Mouse (Mus musculus): ENCODE measurements around the gene Clint1. TPM values are rescaled to one million over a fixed set of nuclear protein-coding genes. Genes with fewer than 3 reads are reported as not detected.
"Not testable (repeated sequence)": the region's sequence is repeated elsewhere in the genome, so short reads cannot be mapped to it uniquely, and the experiment has no call there.

The Clint1 gene
- total RNA-seq, 2 experiments from 2014 or later = 50.7 to 61.0 TPM

DNA sequence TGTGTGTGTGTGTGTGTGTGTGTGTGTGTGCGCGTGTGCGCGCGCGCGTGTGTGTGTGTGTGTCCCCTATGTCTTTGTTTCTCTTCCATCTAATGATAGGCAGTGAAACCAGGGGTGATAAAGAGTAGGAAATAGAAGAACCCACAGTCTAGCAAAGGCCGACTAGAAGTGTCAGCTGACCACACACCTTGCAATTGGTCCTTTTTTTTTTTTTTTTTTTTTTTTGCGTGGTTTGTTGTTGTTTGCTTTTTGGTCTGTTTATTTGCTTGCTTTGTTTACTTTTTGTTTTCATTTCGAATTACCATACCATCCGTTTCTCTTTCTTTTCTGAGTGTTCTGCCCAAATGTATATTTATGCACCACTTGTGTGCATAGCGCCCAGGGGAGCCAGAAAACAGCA is 3.6 kb upstream of the Clint1 start:
- DNase-seq = no peak

DNA sequence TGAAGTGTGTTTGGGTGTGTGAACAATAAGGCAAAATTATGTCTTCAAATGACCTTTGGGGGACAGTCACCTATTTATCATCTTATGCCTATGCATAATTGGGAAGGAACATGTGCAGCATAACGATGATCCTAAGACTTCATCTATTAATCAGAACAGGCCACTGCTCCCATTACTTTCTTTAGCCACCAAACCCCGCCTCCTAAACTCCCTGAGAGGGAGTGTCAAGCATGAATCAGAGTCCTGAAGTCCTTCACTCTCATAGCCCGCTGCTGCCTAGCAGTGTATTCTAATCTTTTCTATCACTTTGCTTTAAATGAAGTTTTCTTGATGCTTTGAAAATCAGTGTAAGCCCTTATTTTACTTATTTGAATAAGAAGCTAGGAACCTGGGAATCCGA is 2.6 kb upstream of the Clint1 start:
- no peak for DNase-seq

DNA sequence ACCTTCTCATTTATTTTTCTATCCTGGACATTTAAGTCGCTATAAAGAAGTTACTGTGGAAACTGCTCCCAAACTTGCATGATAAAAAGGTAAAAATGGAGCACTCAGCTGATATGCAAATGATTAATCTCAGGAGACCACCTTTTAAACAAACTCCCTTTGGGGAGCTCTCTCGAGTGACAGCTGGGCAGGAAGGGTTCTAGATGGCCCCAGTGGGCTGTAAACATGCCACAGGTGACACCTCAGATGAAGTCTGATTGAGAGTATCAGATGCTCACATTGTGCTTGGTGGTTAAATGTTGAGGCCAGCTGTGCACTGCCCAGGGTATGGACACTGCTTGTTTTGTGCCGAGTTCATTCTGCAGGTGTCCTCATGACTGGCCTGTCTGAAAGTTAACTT is 2.0 kb upstream of the Clint1 start:
- DNase-seq = no peak

DNA sequence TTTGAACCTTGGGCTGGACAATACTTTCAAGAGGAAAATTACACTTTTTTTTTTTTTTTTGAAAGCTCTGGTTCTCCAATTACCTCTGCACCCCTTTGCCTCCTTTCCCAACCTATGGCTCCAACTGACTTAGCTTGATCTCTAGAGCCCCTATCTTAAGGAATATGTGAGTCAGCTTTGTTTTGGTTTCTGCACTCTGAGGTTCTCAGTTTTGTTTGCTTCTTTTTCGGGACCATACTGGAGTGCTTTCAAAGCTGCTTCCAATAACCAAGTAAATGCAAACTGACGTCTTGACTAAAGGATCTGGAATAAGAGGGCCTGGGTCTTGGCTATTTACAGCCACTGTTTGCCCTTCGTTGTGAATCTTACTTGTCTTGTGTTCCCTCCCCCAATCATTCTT is 1.5 kb upstream of the Clint1 start:
- DNase-seq = no peak

DNA sequence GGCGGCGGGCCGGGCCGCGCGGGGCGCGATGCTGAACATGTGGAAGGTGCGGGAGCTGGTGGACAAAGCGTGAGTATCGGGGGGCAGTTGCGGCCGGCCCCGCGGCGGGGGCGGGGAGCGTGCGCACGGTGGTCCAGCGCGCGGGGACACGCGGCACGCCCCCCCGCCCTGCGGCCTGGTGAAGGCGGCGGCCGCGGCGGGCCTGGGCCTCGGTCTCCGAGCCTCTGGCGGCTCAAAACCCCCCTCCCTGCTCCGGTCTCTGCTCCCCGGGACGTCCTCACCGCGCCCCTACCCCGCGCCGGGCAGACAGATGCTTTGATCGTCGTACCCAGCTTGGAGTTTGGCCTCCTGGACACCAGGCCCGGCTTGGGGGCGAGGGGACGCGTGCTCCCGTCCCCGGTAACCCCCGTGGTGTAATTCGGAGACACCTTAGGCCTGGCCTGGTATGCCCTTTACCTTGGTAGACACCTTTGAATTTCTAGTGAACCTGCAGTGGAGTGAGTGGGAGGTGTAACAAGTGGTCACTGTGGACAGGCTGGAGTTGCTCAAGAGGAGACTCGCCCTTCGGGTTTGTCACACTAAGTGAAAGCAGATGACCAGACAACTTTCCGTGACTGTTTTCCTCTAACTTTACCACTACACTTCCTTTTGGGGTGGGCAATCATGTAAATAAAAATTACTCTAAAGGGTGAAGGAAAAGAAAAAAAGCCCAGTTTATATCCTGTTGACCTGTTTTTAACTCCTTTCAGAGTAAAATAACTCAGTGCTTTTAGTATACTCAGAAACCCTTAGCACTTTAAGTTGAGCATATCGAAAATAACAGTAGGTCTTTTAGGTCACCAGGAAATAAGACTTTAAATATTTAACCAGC is 508 bp downstream of the Clint1 start:
- no peak for DNase-seq

DNA sequence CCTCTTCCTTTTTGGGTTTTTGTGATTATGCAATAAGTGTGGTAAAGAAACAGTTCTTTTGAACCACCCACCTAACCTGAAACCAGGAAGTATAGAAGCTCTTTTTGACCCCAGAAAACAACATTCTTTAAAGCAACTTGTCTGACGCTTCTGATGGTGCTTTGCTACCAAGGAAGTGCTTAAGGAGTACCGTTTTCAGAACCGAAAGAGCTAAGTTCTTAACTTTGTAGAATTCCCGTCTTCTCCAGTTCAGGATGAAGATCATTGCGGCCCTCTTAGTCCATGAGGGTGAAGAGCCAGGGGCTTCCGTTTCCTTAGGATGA is 1.1 kb downstream of the Clint1 start:
- no peak for DNase-seq

DNA sequence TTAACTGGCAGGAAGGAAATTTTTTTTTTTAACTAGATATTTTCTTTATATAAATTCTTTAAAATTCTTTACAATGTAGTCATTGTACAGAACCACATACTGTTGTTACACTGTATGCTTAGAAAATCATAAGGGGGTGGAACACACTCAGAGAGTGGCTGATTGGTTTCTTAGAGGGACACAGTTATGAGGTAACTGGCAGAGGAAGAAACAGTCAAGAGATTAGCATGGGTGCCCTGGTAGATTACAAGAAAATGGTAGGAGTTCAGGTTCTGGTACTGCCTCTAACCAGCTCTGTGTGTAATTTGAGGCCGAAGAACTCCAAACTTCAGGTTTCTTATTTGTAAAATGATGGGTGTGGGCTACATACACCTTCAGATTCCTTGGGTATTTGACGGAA is 2.1 kb downstream of the Clint1 start:
- no peak for DNase-seq

DNA sequence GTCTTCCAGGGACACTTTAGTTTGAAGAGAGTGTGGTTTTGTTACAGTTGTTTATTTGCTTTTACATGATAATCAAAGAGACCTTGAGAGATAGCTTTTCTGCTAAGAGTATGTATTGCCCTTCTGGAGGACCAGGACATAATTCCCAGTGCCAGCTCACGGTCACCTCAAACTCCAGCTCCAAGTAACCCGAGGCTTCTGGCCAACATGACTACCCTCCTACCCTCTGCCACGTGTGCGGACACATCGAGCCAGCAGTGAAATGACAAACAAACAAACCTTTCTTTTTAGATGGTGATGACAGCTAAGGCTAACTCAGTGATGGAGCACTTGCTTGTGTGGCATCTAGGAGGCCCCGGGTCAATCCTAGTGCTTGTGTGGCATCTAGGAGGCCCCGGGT is 2.5 kb downstream of the Clint1 start:
- DNase-seq = no peak

DNA sequence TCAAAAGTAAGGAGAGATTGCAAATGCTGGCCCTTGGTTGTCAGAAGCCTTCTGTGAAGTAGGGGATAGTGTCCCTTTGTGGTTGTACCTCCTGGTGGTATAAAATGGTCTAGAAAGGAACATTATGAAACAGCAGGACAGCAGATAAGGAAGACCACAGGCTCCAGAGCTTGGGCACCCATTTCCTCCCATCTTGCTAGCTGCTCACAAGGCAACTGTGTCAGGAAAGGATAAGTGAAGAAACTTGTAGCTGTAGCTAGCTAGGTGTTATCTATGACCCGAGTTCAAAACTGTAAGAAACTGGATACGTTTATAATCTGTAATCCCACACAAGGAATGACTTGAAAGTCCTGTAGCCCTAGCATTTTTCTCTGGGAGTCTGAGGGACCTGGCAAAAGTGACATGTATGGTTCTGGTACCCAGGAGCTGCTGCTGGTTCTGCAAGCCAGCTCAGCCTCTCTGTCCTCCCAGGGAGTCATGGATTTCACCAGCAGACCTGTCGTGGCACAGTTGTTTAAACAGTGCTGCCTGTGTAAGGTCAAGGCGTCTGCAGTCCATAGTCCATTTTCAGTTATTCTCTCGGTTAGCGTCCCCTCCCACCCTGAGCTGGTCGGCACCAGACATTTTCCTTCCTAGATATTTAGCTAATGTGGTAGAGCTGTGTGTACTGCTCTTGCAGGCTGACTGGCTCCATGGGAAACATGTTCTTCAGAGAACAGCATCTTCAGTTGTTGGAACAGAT is 3.7 kb downstream of the Clint1 start:
- DNase-seq = no peak

DNA sequence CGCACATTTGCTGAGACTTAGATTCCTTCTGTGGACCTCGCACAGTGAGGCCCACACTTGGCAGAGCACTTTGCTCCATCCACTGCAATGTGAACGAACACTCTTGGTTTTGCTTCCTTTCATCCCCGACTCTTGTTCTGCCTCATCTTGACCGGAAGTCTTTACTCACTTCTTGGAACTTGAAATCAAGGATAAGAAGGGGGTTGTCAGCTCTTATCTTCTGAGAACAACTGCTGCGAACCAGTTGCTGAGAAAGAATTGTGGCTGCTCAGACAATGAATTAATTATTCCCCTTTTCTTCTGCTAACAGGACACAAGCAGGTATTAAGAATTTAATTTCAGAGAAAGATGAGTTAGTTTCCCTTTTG is 4.3 kb downstream of the Clint1 start:
- DNase-seq = no peak

DNA sequence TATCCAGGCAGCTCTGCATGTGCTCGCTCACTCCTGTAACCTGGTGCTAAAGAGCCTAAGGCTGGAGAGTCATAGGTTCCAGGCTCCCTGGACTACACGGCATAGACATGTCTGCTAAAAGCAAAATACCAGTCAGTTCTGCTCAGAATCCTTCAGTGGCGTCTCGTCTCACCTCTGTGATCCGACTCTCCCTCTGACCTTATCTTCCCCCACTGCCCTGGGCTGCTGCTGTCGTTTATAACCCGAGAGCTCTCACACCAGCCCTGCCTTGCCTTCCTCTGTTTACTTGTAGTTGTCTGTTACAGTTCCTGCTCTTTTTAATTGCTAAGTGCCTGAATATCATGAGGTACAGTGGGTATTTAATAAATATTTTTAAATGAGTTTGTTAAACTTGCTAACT is 9.5 kb downstream of the Clint1 start:
- DNase-seq = no peak

DNA sequence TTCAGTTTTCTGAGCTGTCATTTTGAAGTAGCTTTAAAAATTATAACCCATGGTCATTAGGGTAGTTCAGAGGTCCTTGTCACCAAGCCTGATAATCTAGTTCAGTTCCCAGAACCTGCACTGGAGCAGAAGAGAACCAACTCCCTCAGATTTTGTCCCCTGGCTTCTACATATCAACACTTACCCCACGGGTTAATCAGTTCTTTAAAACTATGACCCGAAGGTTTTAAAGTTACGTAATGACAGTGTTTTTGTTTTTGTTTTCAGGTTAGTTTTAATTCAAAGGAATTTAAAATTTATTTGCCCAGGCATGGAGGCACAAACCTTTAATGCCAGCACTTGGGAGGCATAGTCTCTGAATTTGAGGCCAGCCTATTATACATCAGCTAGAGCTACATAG is 12.6 kb downstream of the Clint1 start:
- no peak for DNase-seq

DNA sequence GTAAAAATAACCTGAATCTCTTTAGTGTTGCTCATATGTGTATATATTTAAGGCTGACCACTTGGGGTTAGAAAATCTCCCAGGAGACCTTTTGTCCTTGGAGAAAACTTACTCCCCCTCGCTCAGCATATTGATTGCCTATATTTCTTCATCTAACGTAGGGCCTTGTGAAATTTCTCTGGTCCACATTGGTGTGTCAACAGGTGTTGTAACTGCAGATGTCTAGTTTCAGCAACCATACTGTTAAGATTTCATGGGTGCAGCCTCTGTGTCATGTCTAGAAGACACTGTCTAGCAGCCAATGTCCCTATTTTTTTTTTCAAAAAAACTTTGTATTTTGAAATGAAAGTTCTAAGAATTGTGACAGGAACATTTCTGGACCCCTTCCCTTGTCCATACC is 14.0 kb downstream of the Clint1 start:
- no peak for DNase-seq

DNA sequence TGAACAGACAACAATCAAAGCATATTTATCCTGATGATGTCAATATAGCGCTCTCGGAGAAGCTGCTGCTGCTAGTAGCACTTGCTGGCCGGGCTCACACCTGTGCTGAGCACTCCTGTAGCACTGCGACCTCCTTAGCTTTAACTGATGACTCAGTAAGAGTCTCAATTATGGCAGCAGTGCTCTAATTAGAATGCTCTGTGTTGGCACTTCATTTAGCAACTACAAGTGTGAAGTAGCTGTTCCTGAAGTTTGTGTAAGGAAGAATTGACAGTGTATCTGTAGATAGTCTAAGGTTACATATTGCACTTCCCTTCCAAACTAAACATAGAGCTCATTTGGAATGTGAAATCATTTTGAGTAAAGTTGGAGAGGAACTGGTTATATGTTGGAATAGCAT is 14.7 kb downstream of the Clint1 start:
- DNase-seq = no peak

DNA sequence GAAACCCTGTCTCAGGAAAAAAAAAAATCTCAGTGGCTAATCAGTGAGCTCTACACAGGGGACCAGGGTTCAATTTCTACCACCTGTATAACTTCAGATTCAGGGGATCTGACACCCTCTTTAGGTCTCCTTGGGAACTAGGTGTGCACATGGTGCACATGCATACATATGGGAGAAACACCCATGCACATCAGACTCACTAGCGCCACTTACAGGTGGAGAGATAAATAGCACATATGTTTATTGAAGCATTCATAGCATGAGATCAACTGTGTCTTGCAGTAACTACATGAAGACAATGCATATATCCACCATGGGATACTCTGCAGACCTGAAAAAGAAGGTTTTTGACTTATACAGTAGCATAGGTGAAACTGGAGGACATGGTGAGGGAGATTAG is 21.8 kb downstream of the Clint1 start:
- no peak for DNase-seq

DNA sequence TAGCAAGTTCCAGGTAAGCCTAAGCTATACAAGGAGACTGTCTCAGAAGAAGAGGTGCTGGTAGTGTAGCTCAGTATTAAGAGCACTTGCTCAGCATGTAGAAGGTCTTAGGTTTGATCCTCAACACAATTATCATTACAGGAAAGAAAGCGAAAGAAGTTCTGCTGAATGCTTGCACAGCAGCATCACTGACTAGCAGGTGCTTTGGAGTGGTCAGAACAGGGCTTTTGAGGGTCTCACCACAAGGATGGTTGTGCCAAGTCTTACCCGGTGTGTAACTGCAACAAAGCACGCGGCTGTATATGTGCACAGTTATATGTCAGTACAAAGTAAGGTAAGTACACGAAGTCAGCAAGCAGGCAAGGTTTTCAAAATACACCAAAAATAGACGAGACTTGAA is 22.4 kb downstream of the Clint1 start:
- DNase-seq = no peak

DNA sequence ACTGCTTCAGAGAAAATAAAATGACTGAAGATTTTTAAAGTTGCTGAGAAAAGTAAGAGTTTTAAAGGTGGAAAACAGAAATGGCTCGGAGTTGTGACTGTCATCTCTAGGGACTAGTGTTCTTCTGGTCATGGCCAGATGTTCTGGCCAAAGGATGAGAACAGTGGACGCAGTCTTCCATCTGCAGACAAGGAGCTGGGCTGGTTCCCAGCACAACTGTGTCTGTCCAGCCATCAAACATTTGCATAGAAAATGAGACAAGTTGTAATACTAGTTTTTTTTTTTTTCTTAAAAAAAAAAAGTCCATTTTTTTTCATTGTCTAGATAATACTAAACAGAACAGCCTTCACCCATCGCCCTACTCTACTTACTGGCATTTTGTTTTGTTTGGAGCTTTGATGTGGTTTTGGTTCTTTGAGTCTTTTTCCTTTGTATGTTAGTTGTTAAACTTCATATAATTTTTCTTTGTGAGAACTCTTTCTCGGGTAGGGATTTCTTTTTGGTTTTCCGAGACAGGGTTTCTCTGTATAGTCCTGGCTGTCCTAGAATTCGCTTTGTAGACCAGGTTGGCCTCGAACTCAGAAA is 23.6 kb downstream of the Clint1 start:
- no peak for DNase-seq

DNA sequence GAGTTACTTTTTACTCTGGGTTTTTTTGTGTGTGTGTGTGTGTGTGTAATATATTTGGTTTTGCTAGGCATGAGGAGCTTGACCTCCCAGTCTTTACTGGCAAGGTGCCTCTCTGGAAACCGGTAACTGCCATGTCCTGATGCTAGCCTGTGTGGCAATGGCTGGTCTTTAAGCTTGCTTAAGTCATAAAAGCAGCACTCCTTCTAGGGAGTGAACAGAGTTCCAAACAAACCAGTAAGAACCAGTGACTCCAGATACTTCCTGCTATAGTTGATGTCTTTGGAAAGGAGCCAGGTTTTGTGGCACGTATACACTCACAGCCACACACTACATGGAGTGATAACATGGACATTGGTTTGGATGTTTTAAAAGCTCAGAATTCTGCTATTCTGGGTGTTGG is 24.2 kb downstream of the Clint1 start:
- DNase-seq = no peak

DNA sequence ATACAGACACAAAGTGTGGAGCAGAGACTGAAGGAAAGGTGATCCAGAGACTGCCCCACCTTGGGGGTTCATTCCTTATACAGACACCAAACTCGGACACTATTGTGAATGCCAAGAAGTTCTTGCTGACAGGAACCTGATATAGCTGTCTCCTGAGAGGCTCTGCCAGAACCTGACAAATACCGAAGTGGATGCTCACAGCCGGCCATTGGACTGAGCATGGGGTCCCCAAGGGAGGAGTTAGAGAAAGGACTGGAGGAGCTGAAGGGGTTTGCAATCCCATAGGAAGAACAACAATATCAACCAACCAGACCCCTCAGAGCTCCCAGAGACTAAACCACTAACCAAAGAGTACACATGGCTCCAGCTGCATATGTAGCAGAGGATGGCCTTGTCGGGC is 27.5 kb downstream of the Clint1 start:
- not testable (repeated sequence) for DNase-seq

DNA sequence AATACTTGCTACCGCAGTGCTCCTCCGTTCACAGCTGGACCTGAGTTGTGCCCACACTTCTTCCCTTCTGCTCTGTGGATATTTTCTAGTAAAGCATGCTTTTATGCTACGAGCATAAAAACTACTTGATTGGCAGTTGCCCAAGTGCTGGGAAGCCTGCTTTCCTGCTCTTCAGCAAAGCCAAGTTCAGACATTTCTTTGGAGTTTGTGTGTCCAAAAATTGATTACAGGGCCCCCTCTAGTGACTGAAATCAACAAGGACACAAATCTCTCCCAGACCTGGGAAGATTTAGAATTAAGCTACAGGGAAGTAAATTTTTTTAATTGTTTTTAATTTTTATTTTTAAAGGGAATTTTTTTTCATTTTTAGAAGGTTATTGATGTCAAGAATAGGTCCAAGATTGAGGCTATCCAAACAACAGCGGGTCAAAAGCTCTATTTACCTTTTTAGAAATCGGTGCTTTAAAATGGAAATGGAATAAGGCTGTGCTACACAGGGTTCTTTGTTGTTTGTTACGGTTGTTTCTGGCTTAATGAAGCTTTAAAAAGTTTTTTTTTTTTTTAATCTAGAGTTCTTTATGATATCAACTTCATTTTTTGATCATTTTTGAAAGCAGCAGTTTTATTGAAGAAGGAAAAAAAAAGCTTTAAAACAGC is 29.3 kb downstream of the Clint1 start:
- DNase-seq = peak; percentile 26 to 32

DNA sequence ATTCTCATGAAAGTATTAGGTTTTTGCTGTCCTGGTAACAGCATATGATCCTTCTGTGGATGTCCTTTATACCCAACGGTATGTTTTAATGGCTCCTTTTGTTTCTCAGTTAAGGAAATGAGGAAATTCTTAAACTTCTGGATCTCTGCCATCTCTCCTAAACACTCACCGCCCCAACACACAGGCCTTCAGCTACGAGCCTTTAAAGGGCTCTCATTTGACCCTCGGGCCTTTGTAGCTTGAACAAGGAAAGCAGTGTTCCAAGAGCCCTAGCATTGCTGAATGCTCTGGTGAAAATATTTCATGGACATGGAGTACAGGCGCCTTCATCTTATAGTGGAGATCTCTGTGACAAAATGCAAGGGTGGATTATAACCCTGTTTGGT is 29.8 kb downstream of the Clint1 start:
- no peak for DNase-seq

DNA sequence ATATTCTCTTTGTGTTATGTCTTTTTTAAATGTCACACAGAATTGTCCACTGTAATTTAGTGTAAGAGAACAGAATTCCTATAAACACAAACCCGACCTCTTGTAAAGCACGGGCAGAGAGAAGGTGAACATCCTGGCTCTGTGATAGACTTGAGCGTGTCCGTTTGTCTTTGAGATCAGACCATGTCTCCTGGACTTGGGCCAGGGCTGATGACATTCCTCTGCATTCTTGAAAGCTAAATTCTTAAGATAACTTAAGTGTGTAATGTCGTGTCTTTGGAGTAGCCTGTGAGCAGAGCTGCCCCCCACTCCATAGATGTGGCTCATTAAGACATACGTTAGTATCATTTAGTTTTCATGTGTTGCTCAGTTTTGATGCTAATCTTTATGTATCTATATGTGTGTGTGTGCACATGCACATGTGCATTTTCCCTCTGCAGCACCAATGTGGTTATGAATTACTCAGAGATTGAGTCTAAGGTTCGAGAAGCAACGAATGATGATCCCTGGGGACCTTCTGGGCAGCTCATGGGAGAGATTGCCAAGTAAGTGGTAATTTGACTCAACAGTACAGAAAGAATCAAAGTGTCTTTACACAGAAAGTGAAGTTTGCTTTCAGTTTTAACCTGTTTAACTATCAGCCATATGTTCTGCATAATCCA is 31.6 kb downstream of the Clint1 start:
- no peak for DNase-seq

DNA sequence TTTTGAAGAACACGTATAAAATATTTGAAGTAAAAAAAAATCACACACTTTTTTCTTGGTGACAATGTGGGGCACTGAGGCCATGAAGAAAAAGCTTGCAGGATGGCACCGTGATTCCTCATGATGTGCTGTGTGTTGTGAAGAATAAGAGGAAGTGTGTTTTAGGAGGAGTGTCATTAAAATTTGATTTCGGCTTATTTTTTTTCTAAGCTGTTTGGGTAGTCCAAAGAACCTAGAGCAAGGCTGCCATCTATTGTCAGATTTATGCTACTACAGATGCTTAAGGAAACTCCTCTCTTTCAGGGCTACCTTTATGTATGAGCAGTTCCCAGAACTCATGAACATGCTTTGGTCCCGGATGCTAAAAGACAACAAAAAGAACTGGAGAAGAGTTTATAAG is 32.2 kb downstream of the Clint1 start:
- no peak for DNase-seq
